Mouse (Mus musculus) E14TG2a.4 (cell line): ENCODE data around the gene Pxdn.

Source experiments
- CTCF ChIP-seq: conservative IDR thresholded peaks from 2 replicates; pipeline ENCODE4 v1.5.1; 2014; ENCODE audit warnings: low read length
- NANOG ChIP-seq: IDR thresholded peaks from 2 replicates; pipeline ENCODE4 v1.6.1; 2014; ENCODE audit warnings: borderline replicate concordance, low read length, mixed read lengths

- TF ChIP-seq CTCF (peak; percentile 19), NANOG (no peak)
These were observed 30.4 kb upstream of the Pxdn start for GRCm38 (mm10) chr12:29907056-29907455.
